Mouse (Mus musculus): ENCODE data around the gene Prrc2a.
A peak's percentile ranks its signal among the peaks of the same experiment; 100 is the strongest.

The Prrc2a gene

DNA sequence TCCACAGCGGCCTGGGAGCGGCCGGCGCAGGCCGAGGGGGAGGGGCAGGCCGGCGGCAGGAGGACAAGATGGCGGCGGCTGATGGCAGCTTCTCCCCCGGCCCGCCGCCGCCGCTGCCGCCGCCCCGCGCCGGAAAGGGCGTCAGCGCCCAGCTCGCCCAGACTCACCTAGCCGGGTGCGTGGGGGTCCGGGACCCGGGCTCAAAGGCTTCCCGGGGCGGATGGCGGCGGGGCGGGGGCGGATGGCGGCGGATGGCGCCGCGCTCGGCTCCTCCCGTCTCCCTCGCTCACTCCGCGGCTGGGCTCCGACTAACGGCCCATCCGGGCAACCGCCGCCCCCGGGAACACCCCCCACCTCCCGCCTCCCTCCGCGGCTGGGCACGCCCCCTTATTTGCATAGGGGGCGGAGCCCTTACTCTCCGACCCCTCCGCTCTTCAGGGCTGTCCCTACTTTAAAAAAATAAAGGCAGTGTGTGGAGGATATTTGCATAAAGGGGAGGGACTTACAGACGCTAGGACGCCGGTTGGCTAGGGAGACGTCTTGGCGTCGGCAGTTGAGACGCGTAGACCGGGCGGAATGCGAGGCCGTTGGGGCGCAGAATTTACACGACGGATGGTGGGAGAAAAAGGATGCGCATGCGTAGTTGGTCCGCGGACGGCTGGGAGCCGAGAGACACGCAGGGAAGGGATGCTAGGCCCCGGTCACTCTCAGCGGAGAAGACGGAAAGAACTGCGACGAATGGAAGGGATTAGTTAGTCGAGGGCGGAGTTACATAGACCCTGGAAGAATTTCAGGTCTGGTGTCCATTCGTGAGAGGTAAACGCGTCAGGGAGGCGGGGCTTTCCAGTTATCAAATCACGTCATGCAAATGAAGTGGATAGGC, at the start of gene Prrc2a:
Gene Prrc2a (minus strand): TSS at position 330 of the 883 bp plus-strand sequence.
- peak; percentile 100 for DNase-seq

DNA sequence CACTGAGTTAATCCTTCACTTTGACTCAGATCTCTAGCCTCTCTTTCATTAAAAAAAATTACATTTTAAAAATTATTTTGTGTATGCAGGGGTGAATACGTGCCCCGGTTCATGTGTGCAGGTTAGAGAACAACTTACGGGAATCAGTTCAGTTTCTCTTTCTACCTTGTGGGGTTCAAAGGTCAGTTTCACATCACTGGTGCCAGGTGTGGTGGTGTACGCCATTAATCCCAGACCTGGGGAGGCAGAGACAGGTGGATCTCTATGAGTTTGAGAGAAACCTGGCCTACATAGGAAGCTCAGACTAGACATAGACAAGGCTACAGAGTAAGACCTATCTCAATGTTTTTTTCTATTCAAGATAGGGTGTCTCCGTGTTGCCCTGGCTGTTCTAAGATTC, 48.4 kb upstream of the Prrc2a start:
- no peak for DNase-seq

DNA sequence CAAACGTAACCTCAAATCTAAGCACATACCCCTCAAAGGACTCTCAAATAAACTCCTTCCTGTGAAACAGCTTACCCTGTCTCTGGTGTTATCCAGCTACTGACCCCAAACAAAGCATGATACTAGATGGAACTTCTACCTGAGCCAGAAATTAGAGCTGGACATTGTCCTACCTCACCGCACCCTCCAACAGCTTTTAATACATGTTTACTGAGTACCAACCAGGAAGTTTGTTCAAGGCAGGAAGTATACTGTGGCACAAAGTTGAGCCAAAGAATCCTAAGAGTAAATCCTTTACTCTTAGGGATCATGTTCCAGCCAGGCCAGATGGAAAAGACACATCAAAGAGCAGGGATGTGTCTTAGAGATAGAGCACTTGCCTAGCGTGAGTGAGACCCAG, 45.9 kb upstream of the Prrc2a start:
- DNase-seq, result no peak

DNA sequence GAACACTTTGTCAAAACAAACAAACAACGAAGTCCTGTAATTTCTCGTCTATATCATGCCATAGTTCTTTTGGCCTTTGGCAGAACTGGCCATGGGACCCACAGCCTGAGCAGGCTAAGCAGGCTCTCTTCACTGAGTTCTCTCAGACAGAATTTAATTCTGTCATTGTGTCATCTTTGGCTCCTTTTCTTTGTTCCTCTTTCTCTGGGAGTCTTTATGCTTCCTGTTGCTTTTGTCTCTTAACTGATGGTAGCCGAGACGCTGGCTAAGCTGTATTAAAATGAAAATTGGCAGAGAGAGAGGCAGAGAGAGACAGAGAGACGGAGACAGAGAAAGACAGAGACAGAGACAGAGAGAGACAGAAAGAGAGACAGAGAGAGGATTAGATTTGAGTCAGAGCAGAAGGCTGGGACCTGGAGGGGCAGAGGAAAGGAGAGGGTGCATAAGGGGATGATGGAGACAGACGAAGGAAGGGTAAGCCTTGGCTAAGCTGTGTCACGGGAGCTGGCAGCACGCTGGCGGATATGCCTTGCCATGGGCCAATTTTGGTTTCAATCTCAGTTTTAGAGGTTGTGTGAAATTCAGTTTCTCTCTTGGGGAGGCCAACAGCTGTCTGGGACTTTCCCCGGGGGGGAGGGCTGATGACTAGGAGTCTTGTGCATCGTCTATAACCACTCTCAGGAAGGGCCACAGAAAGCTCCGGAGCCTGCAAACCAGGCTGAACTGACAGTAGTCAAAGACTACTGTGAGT, 45.3 kb upstream of the Prrc2a start:
- no peak for DNase-seq

DNA sequence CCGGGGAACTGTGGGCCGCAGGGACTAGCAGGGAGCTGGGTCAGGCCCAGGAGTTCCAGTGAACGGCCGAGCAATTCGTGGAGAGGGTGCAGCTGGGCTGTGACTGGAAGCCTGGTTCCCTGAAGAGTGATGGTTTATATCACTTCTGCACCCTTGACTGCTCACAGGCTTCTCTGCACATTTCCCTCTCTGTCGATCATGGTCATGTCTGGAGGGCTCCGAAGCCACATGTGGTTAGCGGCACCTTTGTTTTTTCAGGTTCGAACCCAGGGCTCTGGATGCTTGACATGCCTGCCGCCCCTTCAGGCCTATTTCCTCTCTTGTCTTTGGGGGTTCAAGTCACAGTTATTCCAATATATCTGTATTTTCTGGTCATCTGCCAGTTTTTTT, 40.7 kb upstream of the Prrc2a start:
- no peak for DNase-seq

DNA sequence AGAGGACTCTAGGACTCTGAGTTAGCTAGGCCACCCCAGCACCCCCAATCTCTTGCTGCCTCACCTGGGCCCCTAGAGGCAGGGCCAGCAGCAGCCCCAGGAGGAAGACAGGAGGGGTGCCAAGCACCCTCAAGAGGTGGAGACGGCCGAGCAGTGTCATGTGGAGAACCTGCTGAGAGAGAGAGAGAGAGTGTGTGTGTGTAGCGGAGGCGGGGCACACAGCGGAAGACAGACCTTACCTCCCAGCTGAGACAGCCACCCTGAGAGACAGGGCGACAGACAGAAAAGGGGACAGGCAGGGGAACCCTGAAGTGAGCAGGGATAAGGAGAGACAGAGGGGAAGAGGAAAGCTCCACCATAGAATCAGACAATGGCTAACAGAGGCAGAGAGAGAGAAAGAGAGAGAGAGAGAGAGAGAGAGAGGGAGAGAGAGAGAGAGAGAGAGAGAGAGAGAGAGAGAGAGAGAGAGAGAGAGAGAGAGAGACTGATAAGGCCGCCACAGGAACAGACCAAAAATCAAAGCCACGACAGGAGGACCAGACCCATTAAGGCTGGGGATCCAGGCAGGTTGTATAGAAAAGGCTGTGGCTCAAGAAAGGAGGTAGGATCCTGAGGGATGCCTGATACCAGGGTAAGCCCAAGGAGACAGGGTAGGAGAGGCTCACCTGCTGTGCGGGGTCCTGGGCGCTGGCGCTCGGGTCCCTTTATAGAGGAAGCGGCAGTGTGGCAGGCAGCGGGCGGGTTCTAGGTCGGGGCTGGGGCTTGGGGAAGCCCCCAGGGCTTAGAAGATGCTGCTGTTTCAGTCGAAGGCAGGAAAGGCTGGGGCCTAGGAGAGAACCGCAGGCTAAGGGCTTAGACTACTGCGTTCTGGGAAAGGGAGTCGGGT, 40.0 kb upstream of the Prrc2a start, which contains the start of gene Lta:
Gene Lta (minus strand): TSS at position 858 of the 886 bp plus-strand sequence.
- DNase-seq, result no peak

DNA sequence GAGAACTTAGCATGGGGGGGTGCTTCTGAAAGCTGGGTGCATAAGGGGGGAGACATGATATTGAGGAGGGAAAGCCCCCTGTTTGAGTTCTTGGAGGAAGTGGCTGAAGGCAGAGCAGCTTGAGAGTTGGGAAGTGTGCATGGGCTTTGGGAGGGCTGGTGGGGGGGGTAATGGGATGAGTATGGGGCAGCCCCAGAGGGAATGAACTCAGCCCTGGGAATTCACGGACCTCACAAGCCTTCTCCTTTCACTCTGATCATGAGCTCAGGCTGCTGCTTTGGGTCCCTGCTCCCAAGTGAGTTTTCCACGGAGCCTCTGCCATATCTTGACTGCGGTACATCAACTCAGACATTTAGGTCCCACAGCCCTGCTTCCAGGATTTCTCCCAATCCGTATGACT, 37.7 kb upstream of the Prrc2a start:
- DNase-seq, result no peak

DNA sequence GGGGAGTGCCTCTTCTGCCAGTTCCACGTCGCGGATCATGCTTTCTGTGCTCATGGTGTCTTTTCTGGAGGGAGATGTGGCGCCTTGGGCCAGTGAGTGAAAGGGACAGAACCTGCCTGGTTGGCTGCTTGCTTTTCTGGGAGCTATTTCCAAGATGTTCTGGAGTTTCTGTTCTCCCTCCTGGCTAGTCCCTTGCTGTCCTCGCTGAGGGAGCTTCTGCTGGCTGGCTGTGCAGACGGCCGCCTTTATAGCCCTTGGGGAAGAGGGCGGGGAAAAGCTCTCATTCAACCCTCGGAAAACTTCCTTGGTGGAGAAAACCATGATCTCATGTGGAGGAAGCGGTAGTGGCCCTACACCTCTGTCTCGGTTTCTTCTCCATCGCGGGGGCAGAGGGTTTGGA, 37.1 kb upstream of the Prrc2a start, which contains the start of gene Tnf:
Gene Tnf (minus strand): TSS at position 221 of the 400 bp plus-strand sequence.
- no peak for DNase-seq

DNA sequence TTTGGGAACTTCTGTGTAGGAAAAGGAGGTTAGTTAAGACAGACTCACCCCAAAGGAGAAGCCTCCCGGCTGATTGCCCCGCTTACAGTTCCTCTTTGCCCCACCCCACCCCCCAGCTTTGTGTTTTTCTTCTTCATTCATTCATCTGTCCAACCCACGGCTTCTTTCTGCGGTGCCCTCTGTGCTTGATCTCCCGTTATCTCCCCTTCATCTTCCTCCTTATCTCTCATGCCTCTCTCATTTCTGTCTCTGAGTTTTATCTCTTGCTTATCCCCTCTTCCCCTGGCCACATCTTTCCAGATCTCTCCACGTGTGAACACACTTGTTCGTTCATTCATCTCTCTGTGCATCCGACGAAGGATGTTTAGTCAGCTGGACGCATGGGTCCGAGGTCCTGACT, 36.4 kb upstream of the Prrc2a start:
- no peak for DNase-seq

DNA sequence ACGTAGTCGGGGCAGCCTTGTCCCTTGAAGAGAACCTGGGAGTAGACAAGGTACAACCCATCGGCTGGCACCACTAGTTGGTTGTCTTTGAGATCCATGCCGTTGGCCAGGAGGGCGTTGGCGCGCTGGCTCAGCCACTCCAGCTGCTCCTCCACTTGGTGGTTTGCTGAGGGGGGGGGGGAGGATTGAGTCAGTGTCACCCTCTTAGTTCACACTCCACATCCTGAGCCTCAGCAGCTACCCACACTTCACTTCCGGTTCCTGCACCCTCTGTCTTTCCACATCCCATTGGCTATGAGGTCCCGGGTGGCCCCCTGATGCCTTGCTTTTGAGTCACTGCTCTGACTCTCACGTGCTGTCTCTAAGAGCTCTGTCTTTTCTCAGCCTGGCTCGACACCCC, 35.7 kb upstream of the Prrc2a start:
- DNase-seq, result no peak

DNA sequence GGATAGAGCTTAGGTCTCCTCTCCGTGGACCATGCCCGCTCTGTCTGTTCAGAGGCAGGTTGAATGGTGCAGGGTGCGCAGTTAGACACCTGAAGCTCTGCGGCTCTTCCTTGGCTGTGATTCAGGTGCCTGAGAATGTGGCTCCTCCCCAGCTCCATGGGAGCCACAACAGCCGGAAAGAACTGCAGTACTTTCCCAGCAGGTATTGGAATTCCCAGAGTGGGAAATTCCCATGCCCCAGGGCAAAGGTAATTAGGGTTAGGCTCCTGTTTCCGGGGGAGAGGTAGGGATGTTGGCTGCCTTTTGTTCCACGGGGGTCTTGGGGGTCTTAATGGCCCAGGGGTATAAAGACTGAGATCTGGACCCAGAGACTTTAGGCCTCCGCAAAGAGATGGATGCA, 34.2 kb upstream of the Prrc2a start:
- DNase-seq, result no peak

DNA sequence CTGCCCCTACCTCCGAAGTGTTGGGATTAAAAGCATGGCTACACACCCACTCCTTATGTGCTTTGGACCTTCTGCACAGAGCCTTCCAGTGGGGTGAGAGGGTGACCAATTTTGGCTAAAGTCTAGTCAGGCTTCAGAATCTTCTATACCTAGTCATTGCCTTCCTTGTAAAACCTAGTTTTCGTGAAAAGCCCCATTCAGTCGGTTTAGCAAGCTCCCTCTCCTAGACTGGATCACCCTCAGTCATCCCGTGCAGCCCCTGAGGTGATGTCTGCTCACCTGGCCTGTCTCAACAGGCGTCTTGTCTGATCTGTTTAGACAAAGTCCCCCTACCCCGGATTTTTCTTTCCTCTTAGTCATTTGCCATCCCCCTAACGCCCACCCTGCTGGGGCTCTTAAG, 33.3 kb upstream of the Prrc2a start:
- no peak for DNase-seq

DNA sequence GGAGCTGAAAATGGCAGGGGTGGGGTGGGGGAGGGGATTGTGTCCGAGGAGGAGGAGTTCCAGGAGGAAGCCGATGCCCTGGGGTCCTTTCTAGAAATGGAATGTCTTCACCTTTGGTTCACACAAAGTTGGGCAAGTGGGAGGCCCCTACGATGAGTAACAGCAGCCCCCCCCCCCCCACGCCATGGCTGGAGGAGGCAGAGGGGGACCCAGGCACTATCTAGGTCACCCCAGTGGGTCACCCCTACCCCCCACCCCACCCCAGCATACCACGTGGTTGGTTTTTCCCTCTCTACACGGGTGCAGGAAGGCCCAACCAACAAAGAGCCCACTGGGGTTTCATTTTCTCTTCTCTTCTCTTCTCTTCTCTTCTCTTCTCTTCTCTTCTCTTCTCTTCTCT, 32.4 kb upstream of the Prrc2a start:
- no peak for DNase-seq

DNA sequence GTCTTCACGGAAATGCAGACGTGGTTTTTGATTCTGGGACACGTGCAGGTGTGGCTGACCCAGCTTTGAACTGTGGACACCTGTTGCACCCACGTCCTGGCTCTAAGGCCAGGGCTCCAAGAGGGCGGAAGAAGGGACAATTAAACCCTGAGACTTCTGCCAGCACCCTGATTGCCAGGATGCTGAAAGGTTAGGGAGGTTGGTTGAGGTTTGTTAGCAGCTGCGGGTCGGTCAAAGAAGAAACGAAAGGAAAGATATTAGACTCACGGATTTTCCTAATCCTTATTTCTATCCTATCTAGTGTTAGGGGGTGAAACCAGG, 31.6 kb upstream of the Prrc2a start:
- DNase-seq, result no peak

DNA sequence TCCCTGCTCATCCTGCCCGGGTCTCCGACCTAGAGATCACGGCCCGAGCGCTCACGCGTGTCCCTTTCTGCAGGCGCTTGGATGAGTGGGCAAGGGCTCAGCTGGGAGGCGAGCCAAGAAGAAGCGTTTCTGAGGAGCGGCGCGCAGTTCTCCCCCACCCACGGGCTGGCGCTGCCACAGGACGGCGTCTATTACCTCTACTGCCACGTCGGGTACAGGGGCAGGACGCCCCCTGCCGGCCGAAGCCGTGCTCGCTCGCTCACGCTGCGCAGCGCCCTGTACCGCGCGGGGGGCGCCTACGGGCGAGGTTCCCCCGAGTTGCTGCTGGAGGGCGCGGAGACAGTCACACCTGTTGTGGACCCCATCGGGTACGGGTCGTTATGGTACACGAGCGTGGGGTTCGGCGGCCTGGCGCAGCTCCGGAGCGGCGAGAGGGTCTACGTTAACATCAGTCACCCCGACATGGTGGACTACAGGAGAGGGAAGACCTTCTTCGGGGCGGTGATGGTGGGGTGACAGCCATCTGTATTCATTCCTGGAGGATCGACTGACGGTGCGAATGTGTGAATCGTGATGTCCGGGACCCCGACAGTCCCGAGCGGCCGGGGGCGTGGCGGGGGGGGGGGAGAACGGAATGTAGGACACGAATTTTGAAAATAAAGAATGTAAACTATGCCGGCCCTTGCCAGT, 31.1 kb upstream of the Prrc2a start:
- DNase-seq, result peak; percentile 88

DNA sequence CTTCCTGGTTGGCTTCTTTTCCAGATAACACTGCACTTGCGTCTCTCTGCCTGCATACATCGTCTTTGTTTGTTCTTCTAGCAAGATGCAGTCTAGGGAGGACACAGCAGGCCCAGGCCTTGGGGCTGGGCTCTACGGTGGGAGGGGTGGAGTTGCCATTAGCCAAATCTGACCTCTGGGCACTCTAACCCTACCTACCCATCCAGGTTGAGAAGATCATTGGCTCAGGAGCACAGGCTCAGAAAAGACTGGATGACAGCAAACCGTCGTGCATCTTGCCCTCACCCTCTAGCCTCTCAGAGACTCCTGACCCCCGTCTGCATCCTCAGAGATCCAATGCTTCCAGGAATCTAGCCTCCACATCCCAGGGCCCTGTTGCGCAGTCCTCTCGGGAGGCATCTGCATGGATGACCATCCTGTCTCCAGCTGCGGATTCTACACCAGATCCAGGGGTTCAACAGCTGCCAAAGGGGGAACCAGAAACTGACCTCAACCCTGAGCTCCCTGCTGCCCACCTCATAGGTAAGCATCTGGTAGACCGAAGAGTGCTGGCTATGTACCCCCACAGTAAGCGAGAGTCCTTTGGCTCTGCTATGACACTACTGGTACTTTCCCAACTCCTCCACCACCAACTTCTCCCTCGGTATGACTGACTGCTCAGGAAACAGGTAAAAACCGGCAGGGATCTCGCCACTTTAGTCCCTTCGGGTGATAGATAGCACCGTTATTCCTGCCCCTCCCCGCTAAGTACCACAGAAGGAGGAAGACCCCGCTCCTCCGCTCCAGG, 30.3 kb upstream of the Prrc2a start:
- DNase-seq, result no peak

DNA sequence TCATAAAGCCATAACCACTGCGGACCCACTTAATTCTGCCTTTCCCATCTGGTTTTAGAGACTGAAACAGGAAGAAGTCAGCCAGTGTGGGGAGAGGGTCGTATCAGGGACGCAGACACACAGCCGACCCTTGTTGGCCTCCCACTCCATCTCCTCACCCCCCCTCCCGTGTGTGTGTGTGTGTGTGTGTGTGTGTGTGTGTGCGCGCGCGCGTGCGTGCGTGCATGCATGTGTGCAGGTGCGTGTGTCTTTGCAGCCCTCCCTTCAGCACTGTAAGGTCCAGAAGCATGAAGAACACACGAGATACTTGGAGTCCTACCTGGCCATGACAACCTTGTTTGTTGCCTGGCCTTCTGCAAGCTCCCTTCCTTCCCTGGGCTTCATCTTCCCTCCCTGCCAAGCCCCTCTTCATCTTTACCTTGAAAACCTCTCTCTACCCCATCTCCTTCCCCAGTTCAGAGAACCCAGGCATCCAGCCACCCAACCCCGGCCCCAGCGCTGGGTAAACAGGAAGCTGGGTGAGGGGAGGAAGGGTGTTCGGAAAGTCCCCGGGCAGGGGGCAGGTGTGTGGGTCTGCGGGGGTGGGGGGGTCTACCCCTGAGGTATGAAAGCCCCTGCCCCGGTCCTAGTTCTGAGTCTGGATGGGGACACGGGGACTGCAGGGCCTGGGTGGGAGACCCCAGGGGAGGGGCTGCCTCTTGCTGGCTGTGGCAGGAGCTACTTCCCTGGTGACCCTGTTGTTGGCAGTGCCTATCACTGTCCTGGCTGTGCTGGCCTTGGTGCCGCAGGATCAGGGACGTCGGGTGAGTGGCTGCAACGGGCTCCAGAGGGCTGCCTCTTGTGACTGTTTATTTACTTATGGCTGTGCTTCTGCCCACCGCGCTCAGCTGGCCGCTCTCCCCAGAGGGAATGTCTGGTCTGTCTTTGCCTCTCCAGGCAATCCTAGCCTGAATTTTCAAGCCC, 29.5 kb upstream of the Prrc2a start, which contains the start of gene Ltb:
Gene Ltb (plus strand): TSS at position 559 of the 963 bp plus-strand sequence.
- DNase-seq, result no peak

DNA sequence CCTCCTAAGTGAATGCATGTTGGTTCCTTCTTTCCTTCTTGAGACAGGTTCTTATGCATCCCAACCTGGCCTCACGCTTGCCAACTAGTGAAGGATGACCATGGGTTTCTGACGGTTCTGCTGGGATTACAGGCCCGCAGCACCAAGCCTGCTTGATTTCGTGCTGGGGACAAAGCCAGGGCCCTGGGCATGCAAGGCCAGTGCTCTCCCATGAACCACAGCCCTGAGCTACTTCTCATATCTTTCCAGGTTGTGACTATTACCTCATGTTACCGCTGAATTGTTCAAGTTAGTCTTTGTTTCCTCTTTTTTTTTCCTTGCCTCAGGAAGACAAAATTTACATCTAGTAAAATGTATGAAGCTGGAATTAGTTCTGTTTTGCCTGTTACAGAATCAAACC, 28.2 kb upstream of the Prrc2a start:
- DNase-seq, result no peak

DNA sequence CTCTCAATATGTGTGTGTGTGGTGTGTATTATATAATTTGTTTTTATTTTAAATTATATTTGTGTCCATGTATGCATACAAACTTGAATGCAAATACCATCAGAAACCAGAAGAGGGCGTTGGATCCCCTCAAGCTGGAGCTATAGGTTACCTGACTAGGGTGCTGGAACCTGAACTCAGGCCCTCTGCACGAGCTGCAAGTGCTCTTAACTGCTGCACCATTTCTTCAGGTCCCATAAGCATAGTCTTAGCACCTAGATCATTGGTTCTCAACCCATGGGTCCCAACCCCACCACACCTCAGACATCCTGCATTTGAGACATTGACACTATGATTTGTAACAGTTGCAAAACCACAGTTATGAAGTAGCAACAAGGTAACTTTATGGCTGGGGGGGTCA, 27.0 kb upstream of the Prrc2a start:
- no peak for DNase-seq

DNA sequence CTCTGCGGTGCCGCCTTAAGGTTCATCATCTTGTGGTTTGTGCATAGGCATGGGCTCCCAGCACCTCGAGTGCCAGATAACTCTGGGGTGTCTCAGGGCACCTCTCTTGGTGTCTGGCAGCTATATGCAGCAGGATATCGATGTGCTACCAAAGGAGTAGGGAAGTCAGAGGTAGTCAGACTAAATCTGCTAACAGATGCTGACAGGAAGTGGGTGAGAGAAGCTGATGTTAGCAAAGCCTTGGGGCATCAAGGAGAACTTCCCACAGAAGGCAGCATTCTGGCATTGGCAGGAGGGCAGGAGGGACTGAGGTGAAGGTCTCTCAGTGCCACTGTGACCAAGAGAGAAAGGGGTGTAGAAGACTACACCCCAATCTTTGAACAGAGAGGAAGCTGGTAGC, 25.4 kb upstream of the Prrc2a start:
- no peak for DNase-seq
